Mouse (Mus musculus) forebrain, postnatal 0 days (tissue): ENCODE results near the gene Itih5. TPM values are rescaled to one million over a fixed set of nuclear protein-coding genes. Genes with fewer than 3 reads are reported as not detected.

ENCODE experiments used
- ATAC-seq: fragments of 200-750 bp; cut with Nextera tagmentation; 2 replicates; pipeline ENCODE4 v1.8.0; 2017; ENCODE audit warnings: mild to moderate bottlenecking, moderate library complexity
- DNase-seq: peaks from one replicate; pipeline ENCODE4 v3.0.0-alpha.2; 2015
- H3K27ac ChIP-seq: fragments of 300-500 bp; sonication (generic); 2 replicates; pipeline ENCODE4 v1.5.1; 2014; ENCODE audit warnings: low read depth, mild to moderate bottlenecking, antibody characterized with exemption, low read length, moderate library complexity, mixed read lengths
- H3K27me3 ChIP-seq: fragments of 300-500 bp; sonication (generic); 2 replicates; pipeline ENCODE4 v1.6.1; 2014; ENCODE audit warnings: mild to moderate bottlenecking, low read length, mixed read lengths; ENCODE audit not compliant: insufficient read depth
- H3K36me3 ChIP-seq: fragments of 300-500 bp; sonication (generic); 2 replicates; pipeline ENCODE4 v1.6.1; 2014; ENCODE audit warnings: mild to moderate bottlenecking, moderate library complexity; ENCODE audit not compliant: insufficient read depth
- H3K4me1 ChIP-seq: fragments of 300-500 bp; sonication (generic); 2 replicates; pipeline ENCODE4 v1.6.1; 2014; ENCODE audit warnings: antibody characterized with exemption; ENCODE audit not compliant: insufficient read depth
- H3K4me2 ChIP-seq: fragments of 300-500 bp; sonication (generic); 2 replicates; pipeline ENCODE4 v1.6.1; 2014; ENCODE audit warnings: low read depth, mild to moderate bottlenecking, moderate library complexity
- H3K4me3 ChIP-seq: fragments of 300-500 bp; sonication (generic); 2 replicates; pipeline ENCODE4 v1.5.1; 2014; ENCODE audit warnings: low read depth, low read length, mixed read lengths
- H3K9ac ChIP-seq: fragments of 300-500 bp; sonication (generic); 2 replicates; pipeline ENCODE4 v1.6.1; 2014; ENCODE audit warnings: mild to moderate bottlenecking
- H3K9me3 ChIP-seq: fragments of 300-500 bp; sonication (generic); 2 replicates; pipeline ENCODE4 v1.6.1; 2016; ENCODE audit warnings: low read length
- CTCF ChIP-seq: sonication (generic); IDR thresholded peaks from 2 replicates; pipeline ENCODE4 v1.5.1; 2016; ENCODE audit warnings: antibody characterized with exemption, control low read depth, low read depth
- WGBS: fragments of 180-500 bp; shearing (Covaris S2); extraction: QIAGEN DNeasy Blood & Tissue Kit; methylation state at CpG from one replicate; pipeline ENCODE4 v1.1.7; 2014; 5-methylcytosine and 5-hydroxymethylcytosine counted together
- polyA plus RNA-seq: library from polyadenylated mRNA; unstranded; fragments of >200 nt; fragmentation: Nextera tagmentation; extraction: Ambion mirVana; gene quantifications from 2 replicates; pipeline ENCODE4 v1.2.1, GENCODE M21; 2015
- total RNA-seq: library from RNA; depleted of rRNA; stranded (reverse); fragments of >200 nt; gene quantifications from 2 replicates; pipeline ENCODE4 v1.2.3, GENCODE M21; 2014

Itih5 gene
- total and polyA plus RNA-seq, 2 experiments from 2014 or later = 7.3 to 15.7 TPM

DNA sequence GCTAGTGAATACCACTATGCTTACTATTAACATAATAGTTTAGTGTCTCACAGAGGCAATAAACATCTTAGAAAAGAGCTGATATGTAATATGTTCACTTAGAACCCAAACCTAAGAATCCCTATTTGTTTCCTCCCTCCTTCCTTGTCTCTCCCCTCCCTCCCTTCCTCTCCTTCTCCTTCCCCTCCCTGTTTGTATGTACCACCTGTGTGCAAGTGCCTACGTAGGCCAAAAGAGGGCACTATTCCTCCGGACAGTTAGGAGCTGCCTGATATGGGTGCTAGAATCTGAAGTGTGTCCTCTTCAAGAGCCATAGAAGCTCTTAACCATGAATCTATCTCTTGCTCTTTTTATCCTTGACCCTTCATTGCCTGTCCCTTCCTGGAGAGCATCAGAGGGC lies 83.2 kb downstream of the Itih5 start:
- DNase-seq = no peak
- Histone ChIP-seq H3K4me1 (no peaks in the 10 kb centered on the region), H3K9me3 (no peaks in the 10 kb centered on the region), H3K4me3 (no peak overlapping the region), H3K9ac (no peak overlapping the region), H3K36me3 (no peaks in the 10 kb centered on the region), H3K27me3 (no peaks in the 10 kb centered on the region), H3K4me2 (no peak overlapping the region), H3K27ac (no peak overlapping the region)
- 100% methylated on average over 2 of the region's 2 CpGs for WGBS
- no peak for ATAC-seq
- TF ChIP-seq CTCF = no peak

DNA sequence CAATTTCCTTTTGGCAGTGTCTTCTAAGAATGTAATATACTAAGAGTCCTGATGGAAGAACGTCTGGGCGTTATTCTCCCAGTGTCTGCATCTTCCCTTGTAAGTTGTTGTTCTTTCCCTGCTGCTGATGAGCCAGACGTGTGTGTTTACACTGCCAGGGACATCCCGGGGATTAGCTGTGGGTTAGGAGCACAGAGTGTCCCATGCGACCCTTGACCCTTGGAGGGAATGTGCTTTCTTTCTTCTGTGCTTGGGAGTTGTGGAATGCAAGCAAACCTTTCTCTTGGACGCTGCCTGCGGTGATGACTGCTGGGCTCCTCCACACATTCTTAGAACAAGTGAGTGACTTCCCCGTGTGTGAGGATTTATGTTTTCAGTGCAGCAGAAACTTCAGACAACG lies 89.6 kb downstream of the Itih5 start:
- DNase-seq (no peak), ATAC-seq (no peak)
- Histone ChIP-seq H3K4me3 (no peak overlapping the region), H3K27me3 (no peaks in the 10 kb centered on the region), H3K4me1 (no peaks in the 10 kb centered on the region), H3K9me3 (no peaks in the 10 kb centered on the region), H3K36me3 (no peaks in the 10 kb centered on the region), H3K4me2 (no peak overlapping the region), H3K9ac (no peak overlapping the region), H3K27ac (no peak overlapping the region)
- TF ChIP-seq CTCF = no peak
- 13% methylated on average over 9 of the region's 9 CpGs for WGBS

DNA sequence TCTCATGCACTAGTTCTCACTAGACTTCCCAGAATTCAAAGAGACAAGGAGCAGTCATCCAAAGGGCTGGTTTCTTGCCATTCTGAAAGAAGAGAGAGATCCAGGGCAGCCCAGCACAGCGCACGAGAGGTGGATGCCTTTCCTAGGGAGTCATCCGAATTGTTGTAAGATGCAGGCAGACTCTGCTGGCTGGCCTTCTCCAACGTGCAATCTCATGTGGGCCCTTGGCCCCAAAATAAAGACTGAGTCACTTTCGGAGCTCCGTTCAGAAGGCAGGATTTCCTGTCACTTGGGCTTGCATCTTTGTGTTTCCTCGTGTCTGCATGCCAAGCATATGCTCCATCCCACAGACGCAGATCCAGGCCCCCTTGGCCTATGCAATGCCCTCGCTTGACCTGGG lies 97.1 kb downstream of the Itih5 start:
- Histone ChIP-seq H3K4me1 (no peaks in the 10 kb centered on the region), H3K36me3 (no peaks in the 10 kb centered on the region), H3K4me3 (no peak overlapping the region), H3K27me3 (no peaks in the 10 kb centered on the region), H3K9ac (no peak overlapping the region), H3K9me3 (no peaks in the 10 kb centered on the region), H3K27ac (no peak overlapping the region), H3K4me2 (no peak overlapping the region)
- ATAC-seq (no peak), DNase-seq (no peak)
- WGBS = 78% methylated on average over 9 of the region's 9 CpGs
- no peak for TF ChIP-seq CTCF

DNA sequence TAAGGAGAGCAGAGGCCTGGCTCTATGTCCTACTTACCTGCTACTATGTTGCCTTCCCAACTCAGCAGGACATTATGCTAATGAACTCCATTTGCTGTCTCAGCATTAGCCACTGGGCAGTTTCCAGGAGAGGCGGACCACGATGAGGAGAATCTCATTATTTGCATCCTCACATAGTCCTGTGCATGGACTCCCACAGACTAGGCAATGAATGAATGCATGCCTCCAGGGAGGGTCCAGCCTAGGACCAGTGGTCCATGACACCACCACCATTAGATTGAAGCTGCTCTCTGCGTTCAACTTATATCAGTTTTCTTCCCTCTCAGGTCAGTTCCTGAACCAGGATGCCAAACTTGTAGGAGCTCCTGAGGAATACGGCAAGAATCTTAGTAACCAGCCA lies 97.6 kb downstream of the Itih5 start:
- no peak for TF ChIP-seq CTCF
- Histone ChIP-seq H3K4me2 (no peak overlapping the region), H3K27me3 (no peaks in the 10 kb centered on the region), H3K4me1 (no peaks in the 10 kb centered on the region), H3K4me3 (no peak overlapping the region), H3K9ac (no peak overlapping the region), H3K9me3 (no peaks in the 10 kb centered on the region), H3K36me3 (no peaks in the 10 kb centered on the region), H3K27ac (no peak overlapping the region)
- DNase-seq (no peak), ATAC-seq (no peak)
- 67% methylated on average over 4 of the region's 4 CpGs for WGBS

- H3K4me3 ChIP-seq = no peak overlapping the region
- 89% methylated on average over 9 of the region's 9 CpGs for WGBS
- no peaks in the 10 kb centered on the region for H3K4me1 ChIP-seq
- TF ChIP-seq CTCF = no peak
- no peaks in the 10 kb centered on the region for H3K9me3 ChIP-seq
- ATAC-seq = no peak
- H3K9ac ChIP-seq = no peak overlapping the region
- no peak for DNase-seq
- H3K27me3 ChIP-seq = no peaks in the 10 kb centered on the region
- H3K36me3 ChIP-seq = no peaks in the 10 kb centered on the region
- no peak overlapping the region for H3K27ac ChIP-seq
- H3K4me2 ChIP-seq = no peak overlapping the region
Observed at GRCm38 (mm10) chr2:10251466-10251865, 98.1 kb downstream of the Itih5 start.

- DNase-seq (no peak), ATAC-seq (no peak)
- no peak overlapping the region for H3K27ac ChIP-seq
- no peak for TF ChIP-seq CTCF
- H3K4me2 ChIP-seq = no peak overlapping the region
- no peak overlapping the region for H3K9ac ChIP-seq
- no peaks in the 10 kb centered on the region for H3K36me3 ChIP-seq
- H3K4me1 ChIP-seq = no peaks in the 10 kb centered on the region
- no peaks in the 10 kb centered on the region for H3K27me3 ChIP-seq
- no peak overlapping the region for H3K4me3 ChIP-seq
- 84% methylated on average over 2 of the region's 2 CpGs for whole genome bisulfite sequencing
- no peaks in the 10 kb centered on the region for H3K9me3 ChIP-seq
Observed at GRCm38 (mm10) chr2:10252016-10252415, 98.6 kb downstream of the Itih5 start.

DNA sequence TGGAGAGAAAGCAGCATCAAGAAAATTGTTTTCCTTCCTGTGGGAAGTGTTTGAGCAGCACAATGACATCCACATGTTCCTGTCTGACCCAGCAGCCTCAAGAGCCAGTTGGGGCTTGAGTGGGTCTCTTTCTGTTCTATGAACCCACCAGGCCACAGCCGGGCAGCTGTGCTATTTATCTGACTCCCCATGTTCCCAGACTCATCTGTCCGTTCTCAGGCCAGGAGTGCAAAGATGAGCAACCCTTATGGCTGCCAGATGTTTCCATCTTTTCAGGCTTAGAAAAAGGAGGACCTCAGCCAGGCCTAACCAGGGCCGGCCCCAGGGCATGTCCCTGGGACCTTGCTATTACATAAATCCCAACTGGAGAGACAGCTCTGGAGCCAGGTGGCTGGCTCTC lies 100.0 kb downstream of the Itih5 start:
- DNase-seq (no peak), ATAC-seq (no peak)
- 91% methylated on average over 3 of the region's 3 CpGs for WGBS
- Histone ChIP-seq H3K9ac (no peak overlapping the region), H3K9me3 (no peaks in the 10 kb centered on the region), H3K36me3 (no peaks in the 10 kb centered on the region), H3K27ac (no peak overlapping the region), H3K4me3 (no peak overlapping the region), H3K4me1 (no peaks in the 10 kb centered on the region), H3K27me3 (no peaks in the 10 kb centered on the region), H3K4me2 (no peak overlapping the region)
- TF ChIP-seq CTCF = no peak

- 77% methylated on average over 5 of the region's 5 CpGs for WGBS
- Histone ChIP-seq H3K4me3 (no peak overlapping the region), H3K4me1 (no peaks in the 10 kb centered on the region), H3K27ac (no peak overlapping the region), H3K4me2 (no peak overlapping the region), H3K9me3 (no peaks in the 10 kb centered on the region), H3K27me3 (no peaks in the 10 kb centered on the region), H3K9ac (no peak overlapping the region), H3K36me3 (no peaks in the 10 kb centered on the region)
- no peak for TF ChIP-seq CTCF
- ATAC-seq (no peak), DNase-seq (no peak)
Observed at GRCm38 (mm10) chr2:10256949-10257348, 103.6 kb downstream of the Itih5 start.
